Mouse (Mus musculus): ENCODE measurements around the gene Slc25a3. TPM values are rescaled to one million over a fixed set of nuclear protein-coding genes. Genes with fewer than 3 reads are reported as not detected.

The Slc25a3 gene
- polyA plus RNA-seq, 2 experiments: 469 to 481 TPM

DNA sequence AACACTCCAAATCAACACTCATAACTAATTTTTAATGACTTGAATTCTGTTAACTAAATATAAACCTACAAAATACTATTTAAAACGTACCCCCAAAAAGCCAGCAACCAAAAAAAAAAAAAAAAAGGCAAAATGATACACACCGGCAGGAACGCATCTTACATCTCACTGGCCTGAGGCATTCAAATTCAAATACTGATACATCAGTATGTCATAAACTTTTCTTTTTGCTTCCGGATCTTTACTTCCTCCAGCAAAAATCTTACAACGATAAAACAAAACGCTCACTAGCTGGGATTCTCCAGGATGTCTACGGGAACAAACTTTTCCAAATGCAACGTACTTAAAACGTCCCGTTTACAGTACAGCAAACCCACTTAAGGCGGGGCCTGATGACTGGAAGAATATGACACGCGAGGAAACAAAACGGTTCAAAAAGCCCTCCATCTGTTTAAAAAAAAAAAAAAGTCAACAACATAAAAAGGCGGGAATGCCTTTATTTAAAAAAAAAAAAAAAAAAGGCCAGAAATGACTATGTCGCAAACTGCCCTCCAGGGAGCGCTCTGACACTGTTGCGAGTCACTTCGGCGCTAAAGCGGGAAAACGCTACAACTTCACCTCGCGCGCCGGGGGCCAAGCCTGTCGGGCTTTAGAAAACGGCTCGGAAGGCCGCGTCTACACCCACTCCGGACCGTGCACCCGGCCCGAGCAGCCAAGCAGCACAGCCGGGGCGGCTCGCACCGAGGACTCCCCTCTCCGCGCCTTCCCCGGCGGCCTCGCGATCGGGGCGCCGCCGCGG, 46.5 kb upstream of the Slc25a3 start:
- peak overlapping the region; percentile 97 for H3K4me3 ChIP-seq (replicated peaks; ENCODE audit: low read length)
- H3K36me3 ChIP-seq (ENCODE audit: control insufficient read depth, insufficient read depth, low read length): peaks cover 6% of the 10 kb centered on the region
- peak overlapping the region; percentile 100 for H3K9ac ChIP-seq (ENCODE audit: low read depth, low read length, severe bottlenecking)
- H3K27me3 ChIP-seq (ENCODE audit: control insufficient read depth, insufficient read depth, low read length): no peaks in the 10 kb centered on the region
- peak overlapping the region; percentile 100 for H3K27ac ChIP-seq (replicated peaks; ENCODE audit: low read depth, low read length)
- DNase-seq (ENCODE audit: low spot score) (peak; percentile 97), ATAC-seq (ENCODE audit: low FRiP score, low read depth) (peak; percentile 24)
- H3K4me2 ChIP-seq (replicated peaks; ENCODE audit: low read depth, low read length, severe bottlenecking): peak overlapping the region; percentile 59
- peaks cover 18% of the 10 kb centered on the region for H3K4me1 ChIP-seq (ENCODE audit: control insufficient read depth, insufficient read depth, low read length)
- no peaks in the 10 kb centered on the region for H3K9me3 ChIP-seq (ENCODE audit: control insufficient read depth, low read length)
- under 1% methylated on average over 34 of the region's 50 CpGs for WGBS
- TF ChIP-seq POLR2A (IDR thresholded peaks at IDR 0.05; ENCODE audit: borderline replicate concordance, extremely low read depth, insufficient read depth, insufficient read length): peak; percentile 78; the same call in 1 of the 2 replicates

DNA sequence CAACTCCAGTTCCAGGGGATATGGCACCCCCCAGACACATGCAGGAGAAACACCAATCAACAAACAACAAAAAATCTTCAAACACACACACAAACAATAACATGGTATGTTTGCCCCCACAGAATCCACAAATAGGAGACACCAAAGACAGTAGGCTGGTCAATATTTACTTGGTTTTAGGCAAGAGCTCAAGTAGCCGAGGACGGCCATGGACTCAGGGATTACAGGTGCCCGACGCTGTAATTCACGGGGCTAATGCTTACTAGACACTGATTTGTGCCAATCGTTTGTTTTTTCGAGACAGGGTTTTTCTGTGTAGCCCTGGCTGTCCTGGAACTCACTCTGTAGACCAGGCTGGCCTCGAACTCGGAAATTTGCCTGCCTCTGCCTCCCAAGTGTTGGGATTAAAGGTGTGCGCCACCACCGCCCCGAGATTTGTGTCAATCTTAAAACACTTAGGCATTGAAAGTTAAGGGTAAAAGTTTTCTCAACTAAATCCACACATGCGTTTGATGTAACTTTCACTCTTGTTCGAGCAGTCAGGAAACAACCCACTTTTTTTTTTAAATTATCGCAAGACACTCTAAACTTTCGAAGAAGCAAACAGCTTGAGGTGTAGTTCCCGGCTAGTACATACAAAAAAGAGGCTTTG, 45.7 kb upstream of the Slc25a3 start:
- Histone ChIP-seq H3K9ac (ENCODE audit: low read depth, low read length, severe bottlenecking) (peak overlapping the region; percentile 100), H3K27me3 (ENCODE audit: control insufficient read depth, insufficient read depth, low read length) (no peaks in the 10 kb centered on the region), H3K9me3 (ENCODE audit: control insufficient read depth, low read length) (no peaks in the 10 kb centered on the region), H3K4me1 (ENCODE audit: control insufficient read depth, insufficient read depth, low read length) (peaks cover 18% of the 10 kb centered on the region), H3K36me3 (ENCODE audit: control insufficient read depth, insufficient read depth, low read length) (peaks cover 13% of the 10 kb centered on the region), H3K4me2 (replicated peaks; ENCODE audit: low read depth, low read length, severe bottlenecking) (peak overlapping the region; percentile 59), H3K4me3 (replicated peaks; ENCODE audit: low read length) (peak overlapping the region; percentile 97), H3K27ac (replicated peaks; ENCODE audit: low read depth, low read length) (peak overlapping the region; percentile 100)
- DNase-seq (ENCODE audit: low spot score): no peak
- ATAC-seq (ENCODE audit: low FRiP score, low read depth): no peak
- TF ChIP-seq POLR2A (IDR thresholded peaks at IDR 0.05; ENCODE audit: borderline replicate concordance, extremely low read depth, insufficient read depth, insufficient read length): no peak
- 38% methylated on average over 17 of the region's 17 CpGs for WGBS

DNA sequence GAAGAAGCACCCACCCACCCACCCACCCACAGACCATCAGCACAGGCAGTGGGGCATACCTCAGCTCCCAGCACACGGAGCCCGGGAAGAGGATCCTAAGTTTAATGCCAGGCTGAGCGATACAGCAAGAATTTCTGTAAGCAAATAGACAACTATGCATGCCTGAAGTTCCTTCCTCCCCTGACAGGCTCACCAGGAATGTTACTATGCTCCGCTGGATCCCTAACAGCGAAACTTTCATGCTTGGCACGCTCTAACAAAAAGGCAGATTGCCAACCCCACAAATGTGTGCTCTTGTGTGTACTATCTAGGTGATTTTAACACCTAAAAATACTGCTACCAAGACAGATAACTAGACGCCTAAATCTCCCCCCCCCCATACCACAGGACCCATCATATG, 43.5 kb upstream of the Slc25a3 start:
- Histone ChIP-seq H3K4me3 (replicated peaks; ENCODE audit: low read length) (peak overlapping the region; percentile 4; the same call in 1 of the 2 replicates), H3K4me1 (ENCODE audit: control insufficient read depth, insufficient read depth, low read length) (peaks cover 18% of the 10 kb centered on the region), H3K9me3 (ENCODE audit: control insufficient read depth, low read length) (no peaks in the 10 kb centered on the region), H3K9ac (ENCODE audit: low read depth, low read length, severe bottlenecking) (no peak overlapping the region), H3K27ac (replicated peaks; ENCODE audit: low read depth, low read length) (no peak overlapping the region), H3K36me3 (ENCODE audit: control insufficient read depth, insufficient read depth, low read length) (peaks cover 33% of the 10 kb centered on the region), H3K4me2 (replicated peaks; ENCODE audit: low read depth, low read length, severe bottlenecking) (peak overlapping the region; percentile 2), H3K27me3 (ENCODE audit: control insufficient read depth, insufficient read depth, low read length) (no peaks in the 10 kb centered on the region)
- no peak for ATAC-seq (ENCODE audit: low FRiP score, low read depth)
- TF ChIP-seq POLR2A (IDR thresholded peaks at IDR 0.05; ENCODE audit: borderline replicate concordance, extremely low read depth, insufficient read depth, insufficient read length): no peak
- peak; percentile 45 for DNase-seq (ENCODE audit: low spot score)
- 49% methylated on average over 7 of the region's 7 CpGs for WGBS

DNA sequence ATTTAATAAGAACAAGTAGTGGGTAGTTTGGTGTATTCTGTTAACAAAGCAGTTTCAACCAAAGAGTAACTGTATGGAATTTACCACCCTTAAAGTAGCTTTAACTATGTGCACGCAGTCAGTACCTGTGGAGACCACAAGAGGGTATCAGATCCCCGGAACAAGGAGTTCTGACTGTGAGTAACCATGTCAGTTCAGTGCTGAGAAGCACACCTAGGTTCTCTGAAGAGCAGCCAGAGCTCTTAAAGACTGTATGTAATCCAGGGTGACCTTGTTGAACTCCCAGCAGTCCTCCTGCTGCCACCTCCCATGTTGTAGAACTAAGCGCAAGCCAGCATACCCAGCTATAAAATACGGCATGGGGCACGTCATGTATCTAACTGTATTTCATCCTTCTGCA, 43.0 kb upstream of the Slc25a3 start:
- Histone ChIP-seq H3K36me3 (ENCODE audit: control insufficient read depth, insufficient read depth, low read length) (peaks cover 37% of the 10 kb centered on the region), H3K4me3 (replicated peaks; ENCODE audit: low read length) (0 out of 2 replicates have a peak overlapping the region, but pooled peaks have one; percentile 4), H3K27me3 (ENCODE audit: control insufficient read depth, insufficient read depth, low read length) (no peaks in the 10 kb centered on the region), H3K9ac (ENCODE audit: low read depth, low read length, severe bottlenecking) (no peak overlapping the region), H3K27ac (replicated peaks; ENCODE audit: low read depth, low read length) (0 out of 2 replicates have a peak overlapping the region, but pooled peaks have one; percentile 19), H3K4me2 (replicated peaks; ENCODE audit: low read depth, low read length, severe bottlenecking) (peak overlapping the region; percentile 2), H3K9me3 (ENCODE audit: control insufficient read depth, low read length) (no peaks in the 10 kb centered on the region), H3K4me1 (ENCODE audit: control insufficient read depth, insufficient read depth, low read length) (peaks cover 18% of the 10 kb centered on the region)
- WGBS: 49% methylated on average over 5 of the region's 5 CpGs
- TF ChIP-seq POLR2A (IDR thresholded peaks at IDR 0.05; ENCODE audit: borderline replicate concordance, extremely low read depth, insufficient read depth, insufficient read length): no peak
- no peak for ATAC-seq (ENCODE audit: low FRiP score, low read depth)
- DNase-seq (ENCODE audit: low spot score): peak; percentile 65

DNA sequence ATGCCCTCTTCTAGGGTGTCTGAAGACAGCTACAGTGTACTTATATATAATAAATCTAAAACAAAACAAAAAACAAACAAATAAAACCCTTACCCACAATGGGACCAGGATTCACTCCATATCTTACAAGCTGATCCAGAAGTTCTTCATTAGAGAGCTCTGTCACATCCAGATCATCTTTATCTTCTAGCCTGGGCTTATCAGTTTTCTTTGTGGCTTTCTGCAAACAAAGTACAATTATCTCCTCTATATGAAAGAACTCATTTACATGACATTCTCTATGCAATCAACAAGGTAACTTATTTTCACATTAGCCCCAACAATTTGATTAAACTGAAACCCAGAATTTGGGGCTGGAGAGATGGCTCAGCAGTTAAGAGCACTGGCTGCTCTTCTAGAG, 42.0 kb upstream of the Slc25a3 start:
- H3K4me3 ChIP-seq (replicated peaks; ENCODE audit: low read length): no peak overlapping the region
- TF ChIP-seq POLR2A (IDR thresholded peaks at IDR 0.05; ENCODE audit: borderline replicate concordance, extremely low read depth, insufficient read depth, insufficient read length): no peak
- peaks cover 48% of the 10 kb centered on the region for H3K36me3 ChIP-seq (ENCODE audit: control insufficient read depth, insufficient read depth, low read length)
- H3K9ac ChIP-seq (ENCODE audit: low read depth, low read length, severe bottlenecking): no peak overlapping the region
- DNase-seq (ENCODE audit: low spot score): no peak
- no peak for ATAC-seq (ENCODE audit: low FRiP score, low read depth)
- H3K27ac ChIP-seq (replicated peaks; ENCODE audit: low read depth, low read length): no peak overlapping the region
- peaks cover 18% of the 10 kb centered on the region for H3K4me1 ChIP-seq (ENCODE audit: control insufficient read depth, insufficient read depth, low read length)
- no peaks in the 10 kb centered on the region for H3K9me3 ChIP-seq (ENCODE audit: control insufficient read depth, low read length)
- H3K4me2 ChIP-seq (replicated peaks; ENCODE audit: low read depth, low read length, severe bottlenecking): no peak overlapping the region
- H3K27me3 ChIP-seq (ENCODE audit: control insufficient read depth, insufficient read depth, low read length): no peaks in the 10 kb centered on the region
